Mouse (Mus musculus) cerebellum, adult (tissue): ENCODE measurements around the gene Trim63.
A peak's percentile ranks its signal among the peaks of the same experiment; 100 is the strongest.

ENCODE experiments used
- ATAC-seq: cut with Nextera tagmentation; 2 replicates; pipeline ENCODE4 v1.9.2; 2017; ENCODE audit warnings: mild to moderate bottlenecking, moderate library complexity, mixed read lengths; ENCODE audit not compliant: insufficient number of reproducible peaks, low FRiP score, low TSS enrichment

Gene Trim63

GRCm38 (mm10) chr4:134361215-134361614 lies 46.3 kb downstream of the Trim63 start:
- ATAC-seq, result no peak

- no peak for ATAC-seq
Measured at GRCm38 (mm10) chr4:134362124-134362523, 47.2 kb downstream of the Trim63 start.

GRCm38 (mm10) chr4:134362586-134362985 lies 47.7 kb downstream of the Trim63 start:
- ATAC-seq, result no peak

GRCm38 (mm10) chr4:134365280-134365679 lies 50.4 kb downstream of the Trim63 start:
- ATAC-seq, result no peak

- ATAC-seq, result peak; percentile 7; the same call in 1 of the 2 replicates
Measured at GRCm38 (mm10) chr4:134370649-134371221, 55.8 kb downstream of the Trim63 start.

- 0 out of 2 replicates have a peak, but pooled peaks have one; percentile 11 for ATAC-seq
Measured at GRCm38 (mm10) chr4:134371316-134371855, 56.5 kb downstream of the Trim63 start.

GRCm38 (mm10) chr4:134372294-134372747 lies 57.4 kb downstream of the Trim63 start:
- peak; percentile 82; the same call in 1 of the 2 replicates for ATAC-seq

- no peak for ATAC-seq
Measured at GRCm38 (mm10) chr4:134373295-134373694, 58.4 kb downstream of the Trim63 start.

- ATAC-seq, result no peak
Measured at GRCm38 (mm10) chr4:134374306-134374705, 59.4 kb downstream of the Trim63 start.

- ATAC-seq, result no peak
Measured at GRCm38 (mm10) chr4:134378089-134378615, 63.2 kb downstream of the Trim63 start.
